Mouse (Mus musculus): Measurements from ENCODE around the gene AA467197. TPM values are rescaled to one million over a fixed set of nuclear protein-coding genes. Genes with fewer than 3 reads are reported as not detected.

The AA467197 gene
- total RNA-seq, 2 experiments from 2014 or later, result 0.56 TPM; not detected in 1

GRCm38 (mm10) chr2:122683641-122684040 lies 46.9 kb downstream of the AA467197 start:
- no peak for DNase-seq
- intact Hi-C loops (cut with DNase I), result no loop called here

- intact Hi-C loops (cut with DNase I), result no loop called here
- DNase-seq, result no peak
Measured at GRCm38 (mm10) chr2:122686665-122687064, 49.9 kb downstream of the AA467197 start.

Small RNAs within 50 kb of the gene (microRNA-seq; reads per million reads assigned to microRNA genes)
- 1.1 to 1.5 reads per million in 2 experiments for gene Mir147

Other genes with a start within 250 kb of the AA467197 start
- gene Slc28a2, start 210.5 kb upstream of the AA467197 start, total RNA-seq (2021), result 1 to 10 TPM; 3.8 to 6.0 TPM
- under 1 TPM in 1 of 2 experiments, not detected in 1; 0.31 TPM for gene Gm14085, start 152.0 kb upstream of the AA467197 start, total RNA-seq (2021)
- gene Gatm, start 25.7 kb upstream of the AA467197 start, total RNA-seq (2021), result 1 to 10 TPM; 5.6 to 9.1 TPM
- gene Slc30a4, start 65.7 kb downstream of the AA467197 start, total RNA-seq (2021), result 10 to 100 TPM; 12.1 to 12.4 TPM
- gene Bloc1s6, start 101.5 kb downstream of the AA467197 start, total RNA-seq (2021), result 10 to 100 TPM; 16.0 to 16.8 TPM
- 10 to 100 TPM; 25.2 to 25.4 TPM for gene Sqor, start 128.3 kb downstream of the AA467197 start, total RNA-seq (2021)